Mouse (Mus musculus) testis, adult 2 months (tissue): ENCODE results near the gene Cnbd2. TPM values are rescaled to one million over a fixed set of nuclear protein-coding genes. Genes with fewer than 3 reads are reported as not detected.
A peak's percentile ranks its signal among the peaks of the same experiment; 100 is the strongest.

Experiments used
- H3K27ac ChIP-seq: fragments of 200-500 bp; 2 replicates; pipeline ENCODE4 v1.5.1; 2012; ENCODE audit warnings: low read depth, low read length; ENCODE audit not compliant: control insufficient read depth, insufficient read depth
- H3K27me3 ChIP-seq: fragments of 200-500 bp; 2 replicates; pipeline ENCODE4 v1.6.1; 2012; ENCODE audit warnings: mild to moderate bottlenecking, low read length, moderate library complexity; ENCODE audit not compliant: control insufficient read depth, insufficient read depth
- H3K36me3 ChIP-seq: fragments of 200-500 bp; 2 replicates; pipeline ENCODE4 v1.6.1; 2012; ENCODE audit warnings: mild to moderate bottlenecking, low read length; ENCODE audit not compliant: control insufficient read depth, insufficient read depth
- H3K4me1 ChIP-seq: fragments of 200-500 bp; 2 replicates; pipeline ENCODE4 v1.6.1; 2012; ENCODE audit warnings: low read length; ENCODE audit not compliant: control insufficient read depth, insufficient read depth
- H3K4me3 ChIP-seq: fragments of 200-500 bp; 2 replicates; pipeline ENCODE4 v1.5.1; 2012; ENCODE audit warnings: low read depth, mild to moderate bottlenecking, low read length, moderate library complexity, mixed read lengths; ENCODE audit not compliant: control insufficient read depth
- CTCF ChIP-seq: fragments of 200-500 bp; IDR thresholded peaks from 2 replicates; pipeline ENCODE4 v1.5.1; 2012; ENCODE audit warnings: low read depth, mild to moderate bottlenecking, inconsistent platforms, low read length, moderate library complexity; ENCODE audit not compliant: control insufficient read depth, insufficient read depth, insufficient replicate concordance
- POLR2A ChIP-seq: fragments of 200-500 bp; IDR thresholded peaks from 2 replicates; pipeline ENCODE4 v1.6.1; 2012; ENCODE audit warnings: low read depth, mild to moderate bottlenecking, inconsistent platforms, low read length, moderate library complexity; ENCODE audit not compliant: control insufficient read depth
- polyA plus RNA-seq: library from polyadenylated mRNA; depleted of rRNA; stranded (reverse); fragments of >200 nt; gene quantifications from 2 replicates; pipeline ENCODE4 v1.2.3, GENCODE M21; 2012

Cnbd2 gene
- polyA plus RNA-seq, 1 experiment: 95.7 TPM

- no peak overlapping the region for H3K4me3 ChIP-seq
- H3K27ac ChIP-seq: no peak overlapping the region
- TF ChIP-seq POLR2A: no peak
- no peak for TF ChIP-seq CTCF
- H3K36me3 ChIP-seq: no peaks in the 10 kb centered on the region; the same call in 1 of the 2 replicates
- no peaks in the 10 kb centered on the region for H3K27me3 ChIP-seq
- H3K4me1 ChIP-seq: no peaks in the 10 kb centered on the region
Observed at GRCm38 (mm10) chr2:156298458-156298857, 13.6 kb upstream of the Cnbd2 start.

GRCm38 (mm10) chr2:156302063-156302462, 10.0 kb upstream of the Cnbd2 start:
- no peaks in the 10 kb centered on the region; the same call in none of the 2 replicates for H3K36me3 ChIP-seq
- H3K4me3 ChIP-seq: no peak overlapping the region
- H3K27ac ChIP-seq: no peak overlapping the region
- H3K4me1 ChIP-seq: no peaks in the 10 kb centered on the region
- TF ChIP-seq POLR2A: no peak
- no peak for TF ChIP-seq CTCF
- H3K27me3 ChIP-seq: no peaks in the 10 kb centered on the region

GRCm38 (mm10) chr2:156304351-156304750, 7.7 kb upstream of the Cnbd2 start:
- Histone ChIP-seq H3K36me3 (no peaks in the 10 kb centered on the region; the same call in none of the 2 replicates), H3K27me3 (no peaks in the 10 kb centered on the region), H3K27ac (no peak overlapping the region), H3K4me1 (no peaks in the 10 kb centered on the region), H3K4me3 (no peak overlapping the region)
- TF ChIP-seq CTCF: no peak
- no peak for TF ChIP-seq POLR2A

- no peaks in the 10 kb centered on the region for H3K27me3 ChIP-seq
- TF ChIP-seq CTCF: no peak
- TF ChIP-seq POLR2A: no peak
- H3K4me3 ChIP-seq: no peak overlapping the region
- no peaks in the 10 kb centered on the region; the same call in 1 of the 2 replicates for H3K36me3 ChIP-seq
- H3K27ac ChIP-seq: no peak overlapping the region
- H3K4me1 ChIP-seq: no peaks in the 10 kb centered on the region
Observed at GRCm38 (mm10) chr2:156305818-156306217, 6.3 kb upstream of the Cnbd2 start.

GRCm38 (mm10) chr2:156307261-156307660, 4.8 kb upstream of the Cnbd2 start:
- Histone ChIP-seq H3K27me3 (no peaks in the 10 kb centered on the region), H3K4me3 (no peak overlapping the region), H3K36me3 (no peaks in the 10 kb centered on the region; the same call in 1 of the 2 replicates), H3K4me1 (no peaks in the 10 kb centered on the region; the same call in 1 of the 2 replicates), H3K27ac (no peak overlapping the region)
- TF ChIP-seq CTCF: no peak
- no peak for TF ChIP-seq POLR2A

GRCm38 (mm10) chr2:156309948-156310347, 2.2 kb upstream of the Cnbd2 start:
- no peak overlapping the region for H3K27ac ChIP-seq
- no peaks in the 10 kb centered on the region for H3K36me3 ChIP-seq
- no peaks in the 10 kb centered on the region for H3K27me3 ChIP-seq
- H3K4me1 ChIP-seq: peaks cover 2% of the 10 kb centered on the region; the same call in 1 of the 2 replicates
- TF ChIP-seq POLR2A (no peak), CTCF (no peak)
- H3K4me3 ChIP-seq: no peak overlapping the region

- Histone ChIP-seq H3K4me3 (peak overlapping the region; percentile 6), H3K36me3 (no peaks in the 10 kb centered on the region), H3K27me3 (no peaks in the 10 kb centered on the region), H3K27ac (no peak overlapping the region), H3K4me1 (peaks cover 2% of the 10 kb centered on the region; the same call in 1 of the 2 replicates)
- TF ChIP-seq POLR2A: no peak
- no peak for TF ChIP-seq CTCF
Observed at GRCm38 (mm10) chr2:156310455-156310854, 1.6 kb upstream of the Cnbd2 start.

GRCm38 (mm10) chr2:156310945-156311344, 1.2 kb upstream of the Cnbd2 start:
- no peak for TF ChIP-seq POLR2A
- no peak for TF ChIP-seq CTCF
- Histone ChIP-seq H3K4me1 (peaks cover 2% of the 10 kb centered on the region; the same call in 1 of the 2 replicates), H3K36me3 (no peaks in the 10 kb centered on the region), H3K27ac (peak overlapping the region; percentile 99; the same call in 1 of the 2 replicates), H3K4me3 (peak overlapping the region; percentile 96), H3K27me3 (no peaks in the 10 kb centered on the region)
